Mouse (Mus musculus) liver, embryonic 16.5 days (tissue): ENCODE data around the gene Liph. TPM values are rescaled to one million over a fixed set of nuclear protein-coding genes. Genes with fewer than 3 reads are reported as not detected.

Source experiments
- ATAC-seq: fragments of 200-750 bp; cut with Nextera tagmentation; 2 replicates; pipeline ENCODE4 v1.8.0; 2017; ENCODE audit warnings: low read depth, mild to moderate bottlenecking, moderate number of reproducible peaks, moderate library complexity
- H3K27ac ChIP-seq: fragments of 300-500 bp; sonication (generic); 2 replicates; pipeline ENCODE4 v1.5.1; 2014; ENCODE audit warnings: mild to moderate bottlenecking, low read length
- H3K27me3 ChIP-seq: fragments of 300-500 bp; sonication (generic); 2 replicates; pipeline ENCODE4 v1.6.1; 2014; ENCODE audit warnings: low read depth, low read length, mixed read lengths; ENCODE audit not compliant: control insufficient read depth, insufficient read depth
- H3K36me3 ChIP-seq: fragments of 300-500 bp; sonication (generic); 2 replicates; pipeline ENCODE4 v1.6.1; 2014; ENCODE audit warnings: mild to moderate bottlenecking; ENCODE audit not compliant: control insufficient read depth, insufficient read depth
- H3K4me1 ChIP-seq: fragments of 300-500 bp; sonication (generic); 2 replicates; pipeline ENCODE4 v1.6.1; 2014; ENCODE audit warnings: low read depth, low read length, mixed read lengths; ENCODE audit not compliant: control insufficient read depth
- H3K4me2 ChIP-seq: fragments of 300-500 bp; sonication (generic); 2 replicates; pipeline ENCODE4 v1.6.1; 2014; ENCODE audit warnings: low read depth, low read length, mixed read lengths
- H3K4me3 ChIP-seq: fragments of 300-500 bp; sonication (generic); 2 replicates; pipeline ENCODE4 v1.5.1; 2014; ENCODE audit warnings: low read depth, mild to moderate bottlenecking, low read length
- H3K9ac ChIP-seq: fragments of 300-500 bp; sonication (generic); 2 replicates; pipeline ENCODE4 v1.6.1; 2014; ENCODE audit warnings: low read depth, low read length
- H3K9me3 ChIP-seq: fragments of 300-500 bp; sonication (generic); replicated peaks from 2 replicates; pipeline ENCODE4 v1.6.1; 2016; ENCODE audit warnings: low read length; ENCODE audit not compliant: control insufficient read depth
- WGBS: fragments of 180-500 bp; shearing (Covaris S2); extraction: QIAGEN DNeasy Blood & Tissue Kit; methylation state at CpG from one replicate; pipeline ENCODE4 v1.1.7; 2014; ENCODE audit not compliant: insufficient replicate concordance; 5-methylcytosine and 5-hydroxymethylcytosine counted together
- polyA plus RNA-seq: library from polyadenylated mRNA; unstranded; fragments of >200 nt; fragmentation: Nextera tagmentation; extraction: Ambion mirVana; gene quantifications from 2 replicates; pipeline ENCODE4 v1.2.1, GENCODE M21; 2015

Gene Liph
- polyA plus RNA-seq, 1 experiment from 2014 or later, result 0.85 TPM

DNA sequence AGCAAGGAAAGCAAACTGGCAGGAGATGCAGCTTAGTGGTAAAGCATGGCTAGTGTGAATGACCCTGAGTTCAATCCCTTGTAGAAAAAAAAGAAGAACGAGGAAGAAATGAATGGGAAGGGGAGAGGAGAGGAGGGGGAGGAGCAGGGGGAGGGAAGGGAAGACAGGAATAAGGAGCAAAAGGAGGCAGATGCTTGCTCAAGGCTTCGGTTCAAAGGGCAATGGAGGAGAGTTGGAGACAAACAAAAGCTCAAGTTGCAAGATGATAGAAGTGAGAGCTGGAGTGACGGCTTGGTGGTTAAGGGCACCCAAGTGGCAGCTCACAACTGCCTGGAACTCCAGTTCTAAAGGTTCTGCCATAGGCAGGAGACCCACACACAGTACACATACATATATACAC, 9.3 kb downstream of the Liph start:
- Histone ChIP-seq H3K9ac (no peak overlapping the region), H3K27me3 (no peaks in the 10 kb centered on the region), H3K4me1 (no peaks in the 10 kb centered on the region), H3K4me2 (no peak overlapping the region), H3K9me3 (no peaks in the 10 kb centered on the region), H3K27ac (no peak overlapping the region), H3K4me3 (no peak overlapping the region), H3K36me3 (no peaks in the 10 kb centered on the region)
- ATAC-seq, result no peak
- 50% methylated on average over 3 of the region's 3 CpGs for WGBS

DNA sequence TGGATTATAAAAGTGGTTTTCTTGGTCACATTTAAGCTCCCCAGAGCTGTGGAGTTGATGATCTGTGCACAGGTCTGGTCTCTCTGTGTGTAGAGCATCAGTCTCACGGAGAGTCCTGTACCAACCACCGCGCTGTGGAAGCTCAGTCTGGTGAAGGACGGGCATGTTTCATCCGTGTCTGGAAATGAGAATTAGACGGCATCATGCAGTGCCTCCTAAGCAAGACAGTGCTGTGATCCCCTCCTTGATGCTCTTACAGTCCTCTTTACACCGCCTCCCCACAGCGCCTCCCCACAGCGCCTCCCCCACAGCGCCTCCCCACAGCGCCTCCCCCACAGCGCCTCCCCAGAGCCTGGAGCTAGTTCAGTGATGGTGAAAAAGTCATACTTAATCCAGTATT, 11.4 kb downstream of the Liph start:
- Histone ChIP-seq H3K4me1 (no peaks in the 10 kb centered on the region), H3K36me3 (no peaks in the 10 kb centered on the region), H3K4me2 (no peak overlapping the region), H3K27me3 (no peaks in the 10 kb centered on the region), H3K9ac (no peak overlapping the region), H3K4me3 (no peak overlapping the region), H3K9me3 (no peaks in the 10 kb centered on the region), H3K27ac (no peak overlapping the region)
- ATAC-seq, result no peak
- 84% methylated on average over 12 of the region's 12 CpGs for WGBS

DNA sequence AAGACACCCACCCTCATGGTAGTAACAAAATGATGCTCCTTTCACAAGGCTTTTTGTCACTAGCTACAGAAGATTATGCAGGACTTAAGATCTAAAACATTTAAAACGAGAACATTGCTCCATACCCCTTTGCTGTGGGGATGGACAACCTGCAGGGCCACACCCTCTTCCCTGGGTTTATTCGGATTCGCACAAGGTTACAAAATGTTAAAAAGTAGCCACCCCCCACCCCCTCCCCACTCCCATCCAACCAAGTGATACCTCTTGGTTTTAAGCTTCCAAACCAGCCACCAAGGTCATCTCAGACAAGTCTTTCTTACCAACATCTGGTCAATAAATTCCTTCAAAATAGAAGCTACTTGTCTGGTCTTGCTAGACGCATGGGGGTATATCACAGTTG, 11.9 kb downstream of the Liph start:
- WGBS, result 77% methylated on average over 4 of the region's 4 CpGs
- Histone ChIP-seq H3K4me2 (no peak overlapping the region), H3K27ac (no peak overlapping the region), H3K4me3 (no peak overlapping the region), H3K4me1 (no peaks in the 10 kb centered on the region), H3K36me3 (no peaks in the 10 kb centered on the region), H3K9ac (no peak overlapping the region), H3K9me3 (no peaks in the 10 kb centered on the region), H3K27me3 (no peaks in the 10 kb centered on the region)
- ATAC-seq, result no peak

DNA sequence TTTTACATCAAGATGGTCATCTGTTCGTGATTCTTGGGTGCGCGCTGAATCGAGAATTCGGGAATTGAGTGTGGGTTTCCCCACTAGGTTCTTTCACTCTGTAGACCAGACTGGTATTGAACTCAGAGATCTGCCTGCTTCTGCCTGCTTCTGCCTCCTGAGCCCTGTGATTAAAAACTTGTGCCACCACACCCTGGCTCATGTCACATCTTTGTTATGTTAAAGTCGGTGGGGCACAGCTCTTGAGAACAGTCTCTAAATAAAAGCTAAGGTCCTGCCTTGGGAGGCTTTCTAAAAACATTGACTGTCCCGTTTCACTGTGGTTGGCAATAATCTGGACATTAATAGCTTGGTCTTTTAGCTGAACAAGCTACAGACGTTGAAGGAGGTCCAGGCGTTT, 12.3 kb downstream of the Liph start:
- ATAC-seq, result no peak
- WGBS, result 82% methylated on average over 9 of the region's 9 CpGs
- Histone ChIP-seq H3K27me3 (no peaks in the 10 kb centered on the region), H3K36me3 (no peaks in the 10 kb centered on the region), H3K4me3 (no peak overlapping the region), H3K9me3 (no peaks in the 10 kb centered on the region), H3K4me2 (no peak overlapping the region), H3K9ac (no peak overlapping the region), H3K27ac (no peak overlapping the region), H3K4me1 (no peaks in the 10 kb centered on the region)

DNA sequence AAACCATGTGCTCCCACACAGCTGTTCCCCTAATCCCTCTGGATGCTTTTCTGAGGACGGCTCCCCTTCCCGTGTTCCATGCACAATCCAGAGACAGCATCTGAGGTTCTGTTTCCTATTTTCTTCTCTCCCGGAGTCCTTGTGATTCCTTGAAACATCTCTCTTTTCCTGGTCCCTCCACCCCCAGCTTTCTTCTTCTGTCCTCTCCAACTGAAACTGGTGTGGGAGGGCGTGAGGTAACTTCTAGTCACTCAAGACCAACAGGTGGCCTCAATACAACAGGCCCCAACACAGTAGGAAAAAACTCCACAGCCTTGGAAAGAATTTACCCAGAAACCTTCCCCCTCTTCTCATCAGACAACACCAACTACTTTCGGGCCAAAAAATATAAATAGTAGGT, 18.1 kb downstream of the Liph start:
- ATAC-seq, result no peak
- Histone ChIP-seq H3K9me3 (no peaks in the 10 kb centered on the region), H3K27me3 (peaks cover 11% of the 10 kb centered on the region), H3K9ac (no peak overlapping the region), H3K36me3 (no peaks in the 10 kb centered on the region), H3K4me2 (no peak overlapping the region), H3K4me1 (no peaks in the 10 kb centered on the region), H3K27ac (no peak overlapping the region), H3K4me3 (no peak overlapping the region)
- WGBS, result 60% methylated on average over 5 of the region's 5 CpGs

DNA sequence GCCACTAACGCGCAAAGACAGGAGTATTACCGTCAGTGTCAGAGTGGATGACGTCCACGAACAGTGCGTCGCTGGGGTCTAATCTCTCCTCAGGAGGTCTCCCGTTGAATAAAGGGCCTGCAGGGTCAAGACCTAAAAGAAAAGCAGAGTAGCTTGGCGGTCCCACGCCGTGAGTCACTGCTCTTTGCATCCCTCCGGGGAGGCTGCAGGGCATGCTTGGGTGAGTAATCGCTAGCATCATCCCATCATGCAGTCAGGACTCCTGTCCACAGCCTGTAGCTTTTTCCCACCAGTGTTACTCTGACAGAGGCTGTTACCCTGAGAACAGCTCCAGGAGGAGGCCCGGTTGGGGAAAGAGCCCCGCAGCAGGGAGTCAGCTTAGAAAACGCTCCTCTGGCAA, 19.3 kb downstream of the Liph start:
- no peaks in the 10 kb centered on the region for H3K36me3 ChIP-seq
- WGBS, result 13% methylated on average over 16 of the region's 16 CpGs
- H3K4me1 ChIP-seq, result no peaks in the 10 kb centered on the region
- H3K4me3 ChIP-seq, result no peak overlapping the region
- no peak overlapping the region for H3K27ac ChIP-seq
- ATAC-seq, result no peak
- no peak overlapping the region for H3K9ac ChIP-seq
- H3K4me2 ChIP-seq, result no peak overlapping the region
- H3K9me3 ChIP-seq, result no peaks in the 10 kb centered on the region
- H3K27me3 ChIP-seq, result peaks cover 11% of the 10 kb centered on the region

DNA sequence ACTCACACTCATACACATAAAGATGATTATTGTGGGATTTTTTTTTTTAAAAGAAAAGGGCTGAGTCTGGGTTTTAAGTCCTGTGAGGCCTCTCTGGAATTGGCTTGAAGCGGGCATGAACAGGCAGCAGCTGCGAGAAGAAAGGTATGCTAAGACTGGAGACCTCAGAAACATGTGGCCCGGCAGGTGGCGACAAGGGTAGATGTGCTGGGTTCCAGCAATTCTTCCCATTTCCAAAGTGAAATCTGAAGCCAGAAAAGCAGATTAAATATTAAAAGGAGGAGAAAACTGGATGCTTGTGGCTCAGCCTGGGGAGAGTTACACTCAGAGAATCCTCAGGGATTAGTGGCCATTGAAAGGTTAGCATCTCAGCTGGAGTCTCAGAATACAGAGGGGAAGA, 24.0 kb downstream of the Liph start:
- no peaks in the 10 kb centered on the region for H3K4me1 ChIP-seq
- no peaks in the 10 kb centered on the region for H3K36me3 ChIP-seq
- H3K27ac ChIP-seq, result no peak overlapping the region
- no peak overlapping the region for H3K4me3 ChIP-seq
- H3K27me3 ChIP-seq, result peaks cover 11% of the 10 kb centered on the region
- H3K9me3 ChIP-seq, result no peaks in the 10 kb centered on the region
- ATAC-seq, result no peak
- H3K4me2 ChIP-seq, result no peak overlapping the region
- 67% methylated on average over 4 of the region's 4 CpGs for WGBS
- no peak overlapping the region for H3K9ac ChIP-seq

DNA sequence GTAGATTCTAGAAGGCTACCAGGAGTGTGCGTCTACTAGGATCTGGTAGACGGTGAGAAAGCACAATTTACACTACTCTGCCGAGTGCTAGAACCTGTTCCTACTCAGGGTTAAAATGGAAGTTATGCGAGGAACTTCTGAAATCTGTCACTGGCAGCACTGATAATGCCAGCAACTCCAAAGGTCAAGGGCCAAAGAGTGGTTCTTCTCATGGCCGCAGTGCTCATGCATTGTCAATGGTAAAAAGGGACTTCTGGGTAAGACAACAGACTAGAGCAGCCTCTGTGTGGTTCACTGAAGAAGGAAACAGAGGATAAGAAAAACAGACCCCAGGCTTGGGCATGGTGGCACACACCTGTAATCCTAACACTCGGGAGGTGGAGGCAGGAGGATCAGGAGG, 24.9 kb downstream of the Liph start:
- no peak overlapping the region for H3K9ac ChIP-seq
- H3K27ac ChIP-seq, result no peak overlapping the region
- no peak for ATAC-seq
- no peaks in the 10 kb centered on the region for H3K9me3 ChIP-seq
- H3K4me2 ChIP-seq, result no peak overlapping the region
- peaks cover 2% of the 10 kb centered on the region for H3K27me3 ChIP-seq
- H3K36me3 ChIP-seq, result no peaks in the 10 kb centered on the region
- H3K4me1 ChIP-seq, result no peaks in the 10 kb centered on the region
- H3K4me3 ChIP-seq, result no peak overlapping the region
- 62% methylated on average over 6 of the region's 6 CpGs for WGBS

DNA sequence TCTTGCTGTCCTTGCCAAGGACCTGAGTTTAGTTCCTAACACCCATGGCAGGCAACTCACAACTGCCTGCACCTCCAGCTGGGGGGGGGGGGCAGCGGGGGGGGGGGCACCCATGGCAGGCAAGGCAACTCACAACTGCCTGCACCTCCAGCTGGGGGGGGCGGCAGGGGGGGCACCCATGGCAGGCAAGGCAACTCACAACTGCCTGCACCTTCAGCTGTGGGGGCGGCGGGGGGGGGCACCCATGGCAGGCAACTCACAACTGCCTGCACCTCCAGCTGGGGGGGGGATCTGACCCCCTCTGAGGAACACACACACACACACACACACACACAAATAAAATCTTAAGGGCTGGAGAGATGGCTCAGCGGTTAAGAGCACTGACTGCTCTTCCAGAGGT, 25.6 kb downstream of the Liph start:
- H3K4me3 ChIP-seq, result no peak overlapping the region
- no peak overlapping the region for H3K27ac ChIP-seq
- H3K4me2 ChIP-seq, result no peak overlapping the region
- H3K9ac ChIP-seq, result no peak overlapping the region
- H3K4me1 ChIP-seq, result no peaks in the 10 kb centered on the region
- WGBS, result 67% methylated on average over 5 of the region's 5 CpGs
- no peak for ATAC-seq
- no peaks in the 10 kb centered on the region for H3K27me3 ChIP-seq
- no peaks in the 10 kb centered on the region for H3K36me3 ChIP-seq
- H3K9me3 ChIP-seq, result no peaks in the 10 kb centered on the region

DNA sequence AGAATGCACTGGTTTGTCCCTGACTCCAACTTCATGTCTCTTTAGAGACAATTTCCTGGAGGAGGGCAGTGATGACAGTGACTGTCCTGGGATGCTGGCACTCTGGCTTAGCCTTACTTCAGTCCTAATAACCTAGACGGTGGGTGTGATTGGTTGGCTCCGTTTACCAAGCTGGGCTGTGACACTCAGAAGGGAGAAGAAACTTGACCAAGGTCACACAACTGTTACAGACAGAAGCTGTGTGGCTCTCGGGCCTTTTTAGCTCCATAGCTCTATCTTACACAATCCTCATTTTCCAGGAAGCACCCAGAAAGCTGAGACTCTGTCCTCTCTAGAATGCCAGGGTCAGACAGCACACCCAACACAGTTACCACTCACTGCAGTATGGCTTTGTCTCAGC, 29.9 kb downstream of the Liph start:
- WGBS, result 55% methylated on average over 3 of the region's 3 CpGs
- no peaks in the 10 kb centered on the region for H3K9me3 ChIP-seq
- H3K4me1 ChIP-seq, result no peaks in the 10 kb centered on the region
- H3K36me3 ChIP-seq, result no peaks in the 10 kb centered on the region
- no peak for ATAC-seq
- no peaks in the 10 kb centered on the region for H3K27me3 ChIP-seq
- no peak overlapping the region for H3K4me2 ChIP-seq
- no peak overlapping the region for H3K4me3 ChIP-seq
- no peak overlapping the region for H3K9ac ChIP-seq
- no peak overlapping the region for H3K27ac ChIP-seq
